Mouse (Mus musculus): ENCODE data around the gene Bcl2l14.

Gene Bcl2l14

DNA sequence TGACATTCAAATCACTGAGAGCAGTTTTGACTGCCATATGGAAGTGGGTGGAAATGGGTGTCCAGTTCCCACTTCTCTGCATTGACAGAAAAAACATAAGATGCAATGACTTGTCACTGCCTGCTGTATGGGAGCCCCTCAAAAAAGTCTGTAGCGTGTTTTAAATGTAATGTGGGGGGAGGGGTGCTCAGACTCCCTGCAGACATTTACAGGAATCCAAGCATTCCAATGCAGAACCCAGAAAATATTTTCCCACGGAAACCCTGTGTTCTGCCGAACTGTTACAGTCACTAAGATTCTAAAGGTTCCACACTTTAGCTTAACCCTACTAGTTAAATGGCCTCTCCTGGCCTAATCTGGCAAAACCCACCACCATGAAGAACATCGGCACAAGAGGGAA is at the start of gene Bcl2l14:
TSS of gene Bcl2l14 (plus strand) at position 301 of the 400 bp plus-strand sequence.
- no peak for DNase-seq

DNA sequence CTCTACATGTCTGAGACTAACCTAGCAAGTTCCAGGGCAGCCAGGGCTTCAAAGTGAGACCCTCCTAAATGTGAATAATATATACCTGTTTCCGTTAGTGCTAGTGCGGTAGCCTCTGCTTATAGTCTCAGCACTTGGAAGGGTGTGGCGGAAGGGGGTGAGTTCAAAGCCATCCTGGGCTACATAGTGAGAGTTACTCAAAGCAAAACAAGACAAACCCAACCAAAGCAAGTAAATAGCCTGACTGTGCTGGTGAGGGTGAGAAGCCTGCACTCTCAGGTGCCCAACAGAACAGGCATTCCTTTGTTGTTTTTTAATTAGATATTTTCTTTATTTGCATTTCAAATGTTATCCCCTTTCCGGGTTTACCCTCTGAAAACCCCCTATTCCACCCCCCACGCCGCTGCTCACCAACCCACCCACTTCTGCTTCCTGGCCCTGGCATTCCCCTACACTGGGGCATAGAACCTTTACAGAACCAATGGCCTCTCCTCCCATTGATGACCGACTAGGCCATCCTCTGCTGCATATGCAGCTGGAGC is 47.5 kb upstream of the Bcl2l14 start:
- DNase-seq = no peak

DNA sequence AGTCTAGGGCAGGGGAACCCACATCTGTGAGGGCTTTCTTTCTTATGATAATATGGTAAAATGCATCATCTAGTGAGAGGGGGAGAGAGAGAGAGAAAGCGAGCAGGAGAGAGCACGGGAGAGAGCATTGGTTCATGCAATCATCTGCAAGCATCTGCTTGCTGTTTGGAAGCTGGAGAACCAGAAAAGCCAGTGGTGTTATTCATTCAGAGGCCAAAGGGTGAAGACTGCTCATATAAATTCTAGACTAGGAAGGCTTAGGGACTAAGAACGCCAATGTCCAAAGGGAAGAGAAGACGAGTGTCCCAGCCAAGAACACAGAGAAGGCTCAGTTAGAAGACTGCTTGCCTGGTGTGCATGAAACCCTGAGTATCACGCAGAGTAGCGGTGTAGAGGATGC is 43.2 kb upstream of the Bcl2l14 start:
- DNase-seq = no peak

DNA sequence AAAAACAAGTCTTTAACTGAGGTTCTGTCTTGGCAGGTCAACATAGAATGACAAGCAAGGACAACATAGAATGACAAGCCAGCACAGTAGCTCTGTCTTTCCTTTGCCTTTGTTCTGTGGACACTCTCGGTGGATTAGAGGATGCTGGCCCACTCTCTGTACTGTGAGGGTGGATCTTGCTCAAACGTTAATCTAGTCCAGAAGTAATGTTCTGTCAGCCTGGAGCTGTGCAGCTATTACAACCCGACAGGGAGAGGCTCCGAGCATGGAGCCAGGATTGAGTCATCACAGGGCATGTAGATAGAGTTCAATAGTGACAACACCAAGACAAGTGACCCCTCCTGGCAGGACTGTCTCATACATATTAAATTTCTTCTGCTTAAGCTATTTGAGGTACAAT is 42.4 kb upstream of the Bcl2l14 start:
- no peak for DNase-seq

DNA sequence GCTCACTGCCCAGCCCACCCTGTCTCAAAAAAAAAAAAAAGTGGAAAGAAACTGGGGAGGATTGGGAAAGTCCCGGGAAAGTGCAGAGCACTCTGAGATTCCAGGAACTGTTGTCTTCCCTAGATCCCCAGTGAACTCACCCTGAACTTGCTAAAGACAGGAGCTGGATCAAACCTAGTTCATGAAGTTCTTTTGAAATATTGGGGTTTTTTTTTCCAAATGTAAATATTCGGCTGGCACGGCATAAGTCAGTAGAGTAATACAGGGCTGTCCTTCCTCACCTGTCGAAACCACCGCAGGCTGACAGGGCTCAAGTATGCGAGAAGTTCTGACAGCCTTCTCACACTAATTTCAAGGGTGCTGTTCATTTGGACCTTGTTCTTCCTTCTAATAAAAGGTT is 38.5 kb upstream of the Bcl2l14 start:
- no peak for DNase-seq

DNA sequence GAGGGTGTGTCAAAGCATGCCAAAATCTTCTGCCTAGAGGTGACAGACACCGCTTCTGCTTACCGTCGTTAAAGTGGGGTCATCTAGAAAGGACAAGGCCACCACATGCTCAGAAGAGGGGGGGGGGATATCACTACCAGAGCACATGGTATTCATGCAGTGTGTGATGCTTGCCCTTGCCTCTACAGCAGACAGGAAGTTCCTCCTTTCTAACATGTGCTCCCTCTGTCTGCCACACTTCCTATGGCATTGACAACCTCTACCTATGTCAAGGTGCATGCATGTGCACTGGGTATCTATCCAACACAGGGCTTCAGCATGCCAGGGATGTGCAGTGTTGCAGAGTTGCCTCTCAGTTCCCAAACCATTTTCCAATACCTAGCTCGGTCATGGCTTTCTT is 36.0 kb upstream of the Bcl2l14 start:
- no peak for DNase-seq

DNA sequence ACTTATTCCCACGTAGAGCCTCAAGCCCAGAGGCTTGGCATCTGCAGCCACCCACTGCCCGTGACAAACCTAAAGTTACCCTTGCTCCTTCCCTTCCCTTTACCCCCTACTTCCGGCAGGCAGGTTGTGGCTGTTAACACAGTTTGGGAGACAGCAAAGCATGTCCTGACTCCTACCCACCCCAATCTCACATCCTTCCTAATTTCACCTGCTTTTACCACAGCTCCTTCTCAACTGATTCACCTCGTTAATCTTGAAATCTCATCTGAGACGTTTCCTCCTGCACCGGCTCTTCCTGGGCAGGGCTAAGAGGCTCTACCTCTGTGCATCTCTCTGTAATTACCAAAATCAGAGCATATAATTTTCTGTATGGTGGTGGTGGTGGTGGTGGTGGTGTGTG is 31.5 kb upstream of the Bcl2l14 start:
- peak; percentile 30 for DNase-seq

DNA sequence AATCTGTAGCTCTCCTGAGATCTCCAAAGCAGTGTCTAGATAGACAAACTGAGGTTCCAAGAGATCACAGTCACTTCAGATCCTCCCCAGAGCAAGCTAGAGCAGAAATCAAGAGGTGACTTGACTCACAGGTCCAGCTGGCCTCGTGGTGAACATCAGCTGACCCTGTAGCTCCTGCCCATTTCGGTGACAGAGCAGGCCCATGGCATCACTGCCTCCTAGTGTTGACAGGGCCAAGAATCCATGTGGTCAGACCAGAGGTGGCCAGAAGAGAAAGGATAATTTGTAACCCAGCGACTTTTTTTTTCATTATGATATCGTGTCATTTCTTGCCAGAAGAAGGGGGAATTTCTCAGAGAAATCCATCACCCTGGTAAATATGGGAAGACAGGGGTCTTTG is 30.2 kb upstream of the Bcl2l14 start:
- DNase-seq = no peak

DNA sequence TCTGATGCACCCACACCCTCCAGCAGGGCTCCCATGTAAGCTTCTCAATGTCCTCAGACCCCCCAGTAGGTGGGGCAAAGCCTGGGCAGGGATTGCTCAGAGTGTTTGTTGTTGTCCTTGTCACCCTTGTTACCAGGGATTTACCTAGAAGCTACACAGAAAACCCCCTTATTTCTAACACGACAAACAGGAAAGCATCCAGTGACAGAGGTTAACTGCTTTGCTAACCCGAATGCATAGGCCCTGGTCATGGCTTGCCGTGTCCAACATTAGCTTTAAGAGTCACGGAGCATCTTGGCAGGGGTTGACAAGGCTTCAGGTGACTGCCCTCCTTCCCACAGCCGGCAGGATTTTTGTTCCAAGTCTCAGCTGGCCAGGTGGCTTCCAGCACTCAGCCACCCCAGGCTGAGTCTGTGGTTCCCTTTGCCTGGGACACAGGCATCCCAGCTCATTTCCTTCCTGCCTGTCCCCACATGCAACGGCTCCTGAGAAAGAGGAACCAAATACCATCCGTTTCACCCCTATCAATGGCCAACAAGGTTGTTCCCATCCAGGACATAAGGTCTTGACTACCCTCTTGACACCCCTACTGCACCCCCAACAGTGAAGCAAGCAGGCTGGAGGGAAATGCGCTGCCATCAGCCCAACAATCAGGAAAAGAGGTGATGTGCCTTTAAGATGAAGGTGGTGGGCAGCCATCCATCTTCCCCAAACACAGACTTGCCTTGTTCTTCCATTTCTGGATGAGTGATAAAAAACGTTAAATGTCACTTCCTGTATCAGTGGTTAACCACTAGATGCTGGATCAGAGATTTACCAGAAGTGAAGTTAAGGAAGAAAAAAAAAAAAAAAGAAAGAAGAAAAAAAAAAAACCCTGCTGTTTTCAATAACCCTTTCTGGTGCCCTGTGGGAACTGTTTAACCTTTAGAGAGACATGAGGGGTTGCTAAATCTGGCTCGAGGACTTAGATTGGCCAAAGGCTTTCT is 29.5 kb upstream of the Bcl2l14 start:
- DNase-seq = peak; percentile 16

DNA sequence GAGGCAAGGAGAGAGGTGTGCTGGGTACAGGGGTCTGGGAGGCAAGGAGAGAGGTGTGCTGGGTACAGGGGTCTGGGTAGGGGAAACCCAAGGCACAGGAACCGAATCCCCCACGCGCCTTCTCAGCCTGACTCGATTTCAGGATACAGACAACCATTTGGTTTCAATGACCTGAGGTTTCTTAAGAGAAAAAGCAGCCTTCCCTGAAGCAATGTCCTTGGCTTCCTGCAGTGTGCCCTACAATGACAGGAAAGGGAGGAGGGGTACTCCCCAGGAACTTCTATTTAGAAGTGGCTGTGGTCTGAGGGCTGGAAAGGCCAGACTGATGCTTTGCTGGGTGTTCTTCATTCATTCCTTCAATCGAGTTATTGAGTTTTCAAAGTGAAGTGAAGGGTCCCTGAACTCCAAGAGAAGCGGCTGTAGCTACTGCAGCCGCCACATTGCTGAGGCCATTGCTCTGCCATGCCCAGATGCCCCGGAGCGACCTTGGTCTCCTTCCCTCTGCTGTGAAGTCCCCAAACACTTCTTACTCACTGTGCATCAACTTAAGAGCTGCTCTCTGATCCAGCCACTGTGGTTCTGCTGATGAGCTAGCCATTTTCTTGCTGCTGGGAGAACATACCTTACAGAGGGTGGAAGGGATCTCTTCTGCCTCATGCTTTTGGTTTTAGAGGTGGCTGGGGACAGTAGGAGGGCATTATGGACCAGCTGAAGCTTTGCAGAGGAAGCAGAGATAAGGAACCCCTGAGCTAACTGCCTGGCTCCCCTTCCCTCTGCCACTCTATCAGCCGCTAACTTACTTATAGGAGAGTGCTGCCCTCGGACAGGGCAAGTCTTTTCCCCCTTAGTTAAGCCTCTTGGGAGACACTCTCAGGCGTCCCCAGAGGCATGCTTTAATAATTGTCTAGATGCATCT is 28.5 kb upstream of the Bcl2l14 start:
- peak; percentile 19 for DNase-seq

DNA sequence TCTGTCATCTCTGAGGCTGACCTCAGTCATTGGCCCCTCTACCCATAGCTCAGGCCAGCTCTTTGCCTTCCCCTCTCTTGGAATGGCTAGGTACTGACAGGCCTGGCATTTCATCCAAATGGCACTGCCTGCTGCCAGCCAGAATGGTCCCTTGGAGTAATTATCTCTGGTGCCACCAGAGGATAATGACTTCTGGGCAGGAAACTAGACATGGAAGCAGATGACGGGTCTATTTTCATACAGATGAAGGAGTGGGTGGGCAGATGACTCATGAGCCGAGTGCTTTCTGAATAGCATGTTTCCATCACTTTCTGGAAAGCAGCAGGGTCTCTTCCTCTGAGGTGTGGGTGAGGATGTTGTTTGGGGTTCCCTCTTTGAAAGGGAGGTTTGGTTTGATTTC is 23.2 kb upstream of the Bcl2l14 start:
- no peak for DNase-seq

DNA sequence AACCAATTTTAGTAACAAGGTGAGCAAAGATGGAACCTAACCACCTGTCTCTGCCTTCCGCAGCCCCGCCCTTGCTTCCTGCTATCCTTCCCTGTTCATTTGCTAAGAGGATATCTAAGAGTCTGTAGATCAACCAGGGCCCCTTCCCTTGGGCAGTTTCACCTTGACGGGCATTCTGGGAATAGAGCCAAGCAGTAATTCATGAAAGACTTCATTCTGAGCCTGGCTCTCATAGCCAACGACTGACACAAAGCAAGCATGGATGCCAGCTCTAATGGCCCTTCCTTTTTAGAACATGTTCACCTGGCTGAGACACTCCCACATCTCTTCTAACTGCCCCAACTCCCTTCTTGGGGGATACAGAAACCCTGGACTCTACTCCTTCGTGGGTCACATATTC is 18.9 kb upstream of the Bcl2l14 start:
- DNase-seq = no peak

DNA sequence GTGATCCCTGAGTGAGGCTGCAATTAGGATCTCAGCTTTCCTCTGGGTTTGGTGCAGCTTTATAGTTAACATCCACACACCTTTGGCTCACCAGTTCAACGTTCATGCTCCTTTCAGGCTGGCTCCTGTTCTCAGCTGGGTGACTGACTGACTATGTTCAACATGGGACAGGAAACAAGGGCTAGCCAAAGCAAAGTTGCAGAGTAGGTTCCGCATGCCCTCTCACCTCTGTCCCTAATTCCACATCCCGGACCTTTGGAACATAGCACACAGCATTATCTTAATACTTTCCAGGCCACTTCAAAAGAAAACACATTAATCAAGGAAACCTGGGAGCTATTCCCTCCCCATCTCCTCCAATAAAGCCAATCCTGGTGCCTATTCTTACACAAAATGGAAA is 18.3 kb upstream of the Bcl2l14 start:
- no peak for DNase-seq

DNA sequence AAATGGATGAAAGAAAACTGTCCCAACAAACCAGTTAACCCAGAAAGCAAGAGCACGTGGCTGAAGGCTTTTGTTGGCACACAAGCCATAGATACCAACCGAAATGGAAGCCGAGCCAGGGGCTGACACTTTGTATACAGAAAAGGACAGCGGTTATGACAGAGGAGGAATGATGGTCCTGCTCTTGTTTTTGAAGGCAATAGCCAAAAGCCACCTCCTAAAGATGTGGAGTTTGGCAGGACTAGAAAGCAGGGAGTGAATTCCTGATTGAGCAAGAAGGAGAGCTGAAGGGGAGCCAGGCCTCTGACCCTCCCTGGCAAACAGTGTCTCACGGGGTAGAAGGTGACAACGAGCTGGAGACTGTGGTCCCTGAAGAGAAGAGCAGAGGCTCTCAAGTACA is 14.7 kb upstream of the Bcl2l14 start:
- no peak for DNase-seq

DNA sequence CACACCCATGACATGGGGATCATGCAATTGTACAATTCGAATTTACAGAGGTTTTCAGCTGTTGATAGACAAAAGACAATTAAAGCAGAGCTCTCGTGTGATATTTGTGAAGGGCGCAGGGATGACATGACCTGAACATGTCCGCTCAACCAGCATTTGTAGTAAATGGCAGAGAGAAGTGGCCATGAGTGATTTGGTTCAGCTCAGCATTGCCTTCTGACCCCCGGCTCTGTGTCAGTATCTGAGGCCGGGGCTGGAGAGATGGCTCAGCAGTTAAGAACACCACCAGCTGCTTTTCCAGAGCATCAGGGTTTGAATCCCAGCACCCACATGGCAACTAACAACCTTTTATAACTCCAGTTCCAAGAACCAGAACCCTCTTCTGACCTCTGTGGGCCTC is 10.2 kb upstream of the Bcl2l14 start:
- no peak for DNase-seq

DNA sequence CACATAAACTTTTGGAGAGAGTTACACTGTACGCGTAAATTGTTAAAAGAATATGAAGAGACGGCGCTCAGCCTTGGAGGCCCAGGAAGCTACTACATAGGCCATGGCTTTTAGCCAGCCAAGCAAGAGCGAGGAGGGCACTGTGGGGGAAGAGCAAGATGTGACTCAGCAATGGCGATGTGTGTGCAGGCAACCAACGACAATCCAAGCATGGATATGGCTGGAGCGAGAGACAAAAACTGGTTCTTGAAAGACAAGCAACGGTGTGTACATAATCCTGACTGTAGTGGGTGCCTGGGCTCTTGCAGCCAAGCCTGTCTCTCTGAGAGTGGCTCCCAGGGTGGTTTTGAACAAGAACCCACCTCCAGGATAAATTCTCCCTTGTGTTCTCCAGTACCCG is 8.7 kb upstream of the Bcl2l14 start:
- no peak for DNase-seq

DNA sequence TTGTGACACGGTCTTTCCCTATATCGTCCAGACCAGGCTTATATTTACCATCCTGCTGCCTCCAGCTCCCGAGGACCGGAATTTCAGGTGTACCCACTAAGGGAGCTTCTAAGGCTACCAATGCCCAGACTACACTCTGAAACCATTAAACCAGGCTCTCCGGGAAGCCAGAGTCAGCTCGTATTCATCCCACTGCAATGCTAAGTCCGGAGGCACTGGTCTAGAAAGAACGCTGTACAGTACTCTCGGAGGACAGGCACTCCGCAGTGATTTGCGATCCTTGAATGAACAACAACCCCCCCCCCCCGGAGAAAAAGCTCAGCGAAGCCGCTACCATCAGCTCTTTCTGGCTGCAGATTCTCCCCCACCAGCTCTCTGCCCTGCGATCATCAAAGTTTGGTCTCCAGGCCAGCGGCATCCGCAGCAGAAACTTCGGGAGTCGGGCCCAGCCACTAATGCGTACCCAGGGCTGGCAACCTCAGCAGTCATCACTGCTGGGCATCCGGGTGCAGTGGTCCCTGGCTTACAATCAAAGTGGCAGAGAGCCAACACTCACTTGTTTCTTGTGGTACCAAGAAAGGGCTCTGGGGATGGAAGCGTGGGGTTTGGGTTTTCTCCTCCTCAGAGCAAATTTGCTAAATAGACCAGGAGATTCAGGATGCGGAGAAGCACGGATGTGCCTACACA is 7.6 kb upstream of the Bcl2l14 start:
- DNase-seq = no peak

DNA sequence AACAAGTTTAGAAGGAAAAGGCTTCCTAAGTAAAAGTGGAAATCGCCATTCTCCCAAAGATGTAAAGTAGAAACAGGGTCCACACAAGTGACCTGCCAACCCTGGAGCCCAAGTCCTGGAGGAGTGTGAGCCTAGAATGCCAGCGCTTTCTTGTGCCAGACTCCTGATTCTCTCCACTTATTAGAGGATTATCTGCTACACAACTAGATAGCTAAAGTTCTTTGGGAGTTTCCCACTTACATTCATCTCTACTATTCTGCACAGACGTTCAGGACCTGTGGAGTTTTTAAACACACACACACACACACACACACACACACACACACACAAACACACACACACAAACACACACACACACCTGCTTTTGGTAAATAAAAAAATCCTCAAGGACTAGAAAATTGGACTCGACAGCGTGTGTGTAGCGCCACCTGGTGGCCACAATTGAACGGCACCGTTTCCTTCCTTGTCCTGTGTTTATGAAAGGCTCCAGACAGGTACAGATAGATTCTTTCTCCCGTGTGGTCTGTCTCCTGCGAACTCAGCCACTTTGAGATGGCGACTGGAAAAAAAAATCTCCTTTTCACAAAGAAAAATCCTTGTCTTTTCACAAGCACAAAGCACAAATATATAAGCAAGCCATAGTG is 6.7 kb upstream of the Bcl2l14 start:
- DNase-seq = peak; percentile 91

DNA sequence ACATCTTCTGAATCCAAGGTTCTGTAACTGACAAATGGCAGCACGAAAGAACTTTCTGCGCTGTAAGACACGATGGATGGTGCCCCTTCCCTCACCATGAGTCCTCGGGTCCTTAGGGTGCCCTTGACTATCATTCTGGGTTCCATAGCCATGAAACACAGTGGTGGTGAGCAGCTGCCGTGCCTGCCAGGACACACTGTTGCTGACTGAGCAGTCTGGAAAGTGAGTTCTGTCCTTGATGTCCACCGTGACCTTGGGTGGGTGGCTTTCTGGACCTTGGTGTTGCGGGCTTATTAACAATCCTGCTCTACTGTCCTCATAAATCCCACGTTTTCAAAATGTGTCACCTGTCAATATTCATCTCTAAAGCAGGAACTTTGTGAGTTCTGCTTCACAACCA is 6.2 kb upstream of the Bcl2l14 start:
- DNase-seq = no peak

DNA sequence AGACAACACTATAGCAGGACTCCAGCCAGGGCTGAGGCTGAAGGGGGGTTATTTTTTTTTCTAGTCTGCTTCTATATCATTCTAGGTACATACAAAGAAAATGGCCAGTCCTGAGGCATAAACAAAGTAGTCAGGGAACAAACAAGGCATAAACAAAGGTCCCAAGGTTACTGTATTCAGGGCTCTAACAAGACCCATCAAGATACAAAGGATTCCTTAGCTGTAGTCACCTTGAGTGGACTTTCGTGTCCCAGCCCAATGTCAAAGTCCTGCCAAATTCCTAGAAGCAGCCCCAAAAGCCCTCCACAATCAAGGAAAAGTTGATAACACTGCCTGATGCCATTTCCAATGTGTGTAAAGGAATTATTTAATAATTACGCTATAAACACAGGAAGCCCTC is 5.3 kb upstream of the Bcl2l14 start:
- no peak for DNase-seq

DNA sequence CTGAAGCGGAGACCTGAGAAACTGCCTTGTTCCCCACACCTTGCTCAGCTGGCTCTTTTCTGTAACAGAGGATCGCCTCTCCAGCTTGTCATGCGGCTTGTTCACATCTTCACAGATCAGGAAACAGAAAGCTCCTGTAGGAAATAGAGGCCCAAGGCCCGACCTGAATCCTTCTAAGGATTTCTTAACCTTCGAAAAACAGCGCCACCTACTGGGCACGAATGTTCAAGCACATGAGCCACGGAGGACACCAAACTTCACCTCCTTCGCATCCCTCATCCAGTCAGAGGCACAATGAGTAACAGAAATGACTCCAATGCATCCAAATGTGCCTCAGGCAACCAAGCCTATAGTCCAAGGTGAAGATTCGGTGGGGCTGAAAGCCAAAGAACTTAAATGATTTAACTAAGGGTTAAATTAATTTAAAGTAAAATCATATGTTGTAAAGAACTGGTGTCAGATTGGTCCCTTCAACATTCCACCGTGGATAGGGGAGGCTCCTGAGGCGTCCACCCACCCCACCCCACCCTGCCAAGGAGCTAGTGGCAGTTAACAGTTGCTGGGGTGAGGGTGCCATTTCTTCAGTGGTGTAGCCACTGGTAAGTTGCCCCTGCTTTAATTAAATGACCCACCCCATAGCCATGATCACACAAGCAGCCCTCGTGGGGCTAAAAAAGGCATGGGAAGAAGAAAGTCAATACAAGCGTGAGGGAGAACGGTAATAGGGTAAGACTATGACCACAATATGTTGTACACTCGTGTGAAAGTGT is 7.0 kb downstream of the Bcl2l14 start:
- DNase-seq = peak; percentile 88

DNA sequence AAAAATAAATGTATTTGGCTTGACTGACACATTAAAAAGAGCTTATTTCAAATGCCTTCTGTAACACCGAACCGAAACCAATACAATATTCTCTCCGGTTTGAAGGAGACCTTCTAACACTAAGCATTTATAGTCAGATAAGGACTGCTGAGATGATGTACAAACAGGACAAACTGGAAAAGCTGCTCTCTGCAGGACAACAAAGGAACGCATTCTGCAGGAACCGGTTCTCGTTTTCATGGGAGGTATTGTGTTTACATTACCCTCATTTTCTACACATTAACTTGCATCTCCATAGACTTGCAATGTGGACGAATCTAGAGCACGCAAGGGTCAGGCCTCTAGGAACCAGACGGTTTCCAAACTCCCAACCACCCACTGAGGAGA is 7.6 kb downstream of the Bcl2l14 start:
- DNase-seq = no peak
